Mouse (Mus musculus) liver, adult 2 months (tissue): ENCODE data around the gene 6030468B19Rik.

ENCODE experiments used
- CTCF ChIP-seq: fragments of 200-500 bp; IDR thresholded peaks from 2 replicates; pipeline ENCODE4 v1.5.1; 2011; ENCODE audit warnings: low read depth, low read length, control low read depth
- POLR2A ChIP-seq: fragments of 200-500 bp; IDR thresholded peaks from 2 replicates; pipeline ENCODE4 v1.6.1; 2011; ENCODE audit warnings: low read length, control low read depth; ENCODE audit not compliant: insufficient read depth; ENCODE audit errors: extremely low read depth

DNA sequence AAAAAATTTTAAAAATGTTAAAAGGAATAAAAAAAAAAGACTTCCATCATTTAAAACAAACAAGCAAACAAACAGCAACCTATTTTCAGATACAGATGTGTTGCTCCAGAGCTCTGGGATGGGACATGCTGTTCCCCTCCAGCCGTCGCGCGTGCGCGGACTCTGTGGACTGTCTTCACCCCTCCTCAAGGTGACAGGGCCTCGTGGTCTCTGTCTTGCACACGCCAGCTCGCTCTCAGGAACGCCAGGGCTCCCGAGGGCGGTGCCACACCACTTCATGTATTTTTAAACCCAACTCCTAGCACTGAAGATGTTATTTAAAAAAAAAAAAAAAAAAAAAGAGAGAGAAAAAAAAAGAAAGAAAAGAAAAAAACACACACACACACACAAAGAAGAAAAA is 35.2 kb upstream of the 6030468B19Rik start:
- TF ChIP-seq CTCF (no peak), POLR2A (no peak)
